Mouse (Mus musculus) left cerebral cortex, adult 9 months (tissue): ENCODE results near the gene Gcc1.

ENCODE experiments used
- DNase-seq, 2 experiments: peaks; one replicate each; pipeline ENCODE4 v3.0.0; 2022; ENCODE audit warnings: low spot score in 2 of 2

The Gcc1 gene

GRCm38 (mm10) chr6:28428290-28428689, at the start of gene Gcc1:
TSS of gene Gcc1 (minus strand) at chr6:28428390.
- DNase-seq, result no peak

- DNase-seq, result no peak
Measured at GRCm38 (mm10) chr6:28474839-28475238, 46.6 kb upstream of the Gcc1 start, which contains the start of gene Snd1. TSS of gene Snd1 (plus strand) at chr6:28475139.

GRCm38 (mm10) chr6:28474211-28474610, 46.0 kb upstream of the Gcc1 start:
- no peak for DNase-seq

GRCm38 (mm10) chr6:28471284-28472035, 43.3 kb upstream of the Gcc1 start:
- DNase-seq, result no peak

- DNase-seq, result no peak
Measured at GRCm38 (mm10) chr6:28470621-28471020, 42.4 kb upstream of the Gcc1 start.

GRCm38 (mm10) chr6:28470017-28470602, 41.9 kb upstream of the Gcc1 start:
- no peak for DNase-seq

- DNase-seq, result no peak
Measured at GRCm38 (mm10) chr6:28464630-28465029, 36.4 kb upstream of the Gcc1 start.

GRCm38 (mm10) chr6:28460534-28460933, 32.3 kb upstream of the Gcc1 start:
- DNase-seq, result peak in 1 of 2 experiments; percentile 59

- DNase-seq, result no peak
Measured at GRCm38 (mm10) chr6:28459221-28459668, 31.1 kb upstream of the Gcc1 start.

GRCm38 (mm10) chr6:28450977-28451376, 22.8 kb upstream of the Gcc1 start:
- DNase-seq, result no peak

GRCm38 (mm10) chr6:28450481-28450880, 22.3 kb upstream of the Gcc1 start:
- DNase-seq, result no peak

GRCm38 (mm10) chr6:28449253-28449652, 21.1 kb upstream of the Gcc1 start, which contains the start of gene Pax4:
TSS of gene Pax4 (minus strand) at chr6:28449353.
- DNase-seq, result no peak

GRCm38 (mm10) chr6:28447937-28448336, 19.7 kb upstream of the Gcc1 start:
- no peak for DNase-seq

GRCm38 (mm10) chr6:28431538-28431855, 3.3 kb upstream of the Gcc1 start:
- no peak for DNase-seq

GRCm38 (mm10) chr6:28430795-28431537, 2.8 kb upstream of the Gcc1 start:
- DNase-seq, result no peak

- no peak for DNase-seq
Measured at GRCm38 (mm10) chr6:28429870-28430269, 1.7 kb upstream of the Gcc1 start.

- DNase-seq, result no peak
Measured at GRCm38 (mm10) chr6:28427096-28427839, 922 bp downstream of the Gcc1 start, which contains the start of gene Fscn3. TSS of gene Fscn3 (plus strand) at chr6:28427789.

- DNase-seq, result no peak
Measured at GRCm38 (mm10) chr6:28425019-28425418, 3.2 kb downstream of the Gcc1 start.

GRCm38 (mm10) chr6:28423767-28424695, 4.2 kb downstream of the Gcc1 start:
- peak in 1 of 2 experiments; percentile 42 for DNase-seq

- peak; percentile 60 to 89 for DNase-seq
Measured at GRCm38 (mm10) chr6:28423313-28423712, 4.9 kb downstream of the Gcc1 start, which contains the start of gene Arf5. TSS of gene Arf5 (plus strand) at chr6:28423560.
